Mouse (Mus musculus): ENCODE measurements around the gene Eef1akmt2.

- no peak for TF ChIP-seq POLR2A (IDR thresholded peaks at IDR 0.05; ENCODE audit: borderline replicate concordance, extremely low read depth, low read depth, low read length)
- TF ChIP-seq CTCF (IDR thresholded peaks at IDR 0.05; ENCODE audit: insufficient read depth, low read length) = no peak
Measured at GRCm38 (mm10) chr7:132809721-132810120, 42.8 kb downstream of the Eef1akmt2 start.
